Mouse (Mus musculus) kidney, postnatal 0 days (tissue): ENCODE results near the gene Hdgf. TPM values are rescaled to one million over a fixed set of nuclear protein-coding genes. Genes with fewer than 3 reads are reported as not detected.

Experiments
- ATAC-seq: fragments of 200-750 bp; cut with Nextera tagmentation; replicated peaks from 2 replicates; pipeline ENCODE4 v1.8.0; 2017; ENCODE audit warnings: low read depth, moderate number of reproducible peaks, moderate TSS enrichment, moderate library complexity; ENCODE audit not compliant: low FRiP score
- DNase-seq: peaks from one replicate; pipeline ENCODE4 v3.0.0-alpha.2; 2016; ENCODE audit warnings: low spot score
- H3K27ac ChIP-seq: fragments of 300-500 bp; sonication (generic); 2 replicates; pipeline ENCODE4 v1.5.1; 2014; ENCODE audit warnings: mild to moderate bottlenecking
- H3K27me3 ChIP-seq: fragments of 300-500 bp; sonication (generic); 2 replicates; pipeline ENCODE4 v1.6.1; 2014; ENCODE audit warnings: low read length, mixed read lengths; ENCODE audit not compliant: insufficient read depth
- H3K36me3 ChIP-seq: fragments of 300-500 bp; sonication (generic); 2 replicates; pipeline ENCODE4 v1.6.1; 2014; ENCODE audit warnings: low read length, mixed read lengths; ENCODE audit not compliant: insufficient read depth
- H3K4me1 ChIP-seq: fragments of 300-500 bp; sonication (generic); replicated peaks from 2 replicates; pipeline ENCODE4 v1.6.1; 2014; ENCODE audit warnings: antibody characterized with exemption, low read length, mixed read lengths; ENCODE audit not compliant: insufficient read depth
- H3K4me2 ChIP-seq: fragments of 300-500 bp; sonication (generic); 2 replicates; pipeline ENCODE4 v1.6.1; 2014; ENCODE audit warnings: mild to moderate bottlenecking, low read length, moderate library complexity, mixed read lengths
- H3K4me3 ChIP-seq: fragments of 300-500 bp; sonication (generic); replicated peaks from 2 replicates; pipeline ENCODE4 v1.5.1; 2014; ENCODE audit warnings: low read depth, low read length
- H3K9ac ChIP-seq: fragments of 300-500 bp; sonication (generic); 2 replicates; pipeline ENCODE4 v1.6.1; 2014; ENCODE audit warnings: low read depth, low read length
- H3K9me3 ChIP-seq: fragments of 300-500 bp; sonication (generic); replicated peaks from 2 replicates; pipeline ENCODE4 v1.6.1; 2016; ENCODE audit warnings: low read length, inconsistent platforms, mixed read lengths
- CTCF ChIP-seq: IDR thresholded peaks from 2 replicates; pipeline ENCODE4 v1.5.1; 2016; ENCODE audit warnings: antibody characterized with exemption, low read depth, mild to moderate bottlenecking, moderate library complexity
- WGBS: fragments of 180-500 bp; shearing (Covaris S2); extraction: QIAGEN DNeasy Blood & Tissue Kit; methylation state at CpG from one replicate; pipeline ENCODE4 v1.1.7; 2014; 5-methylcytosine and 5-hydroxymethylcytosine counted together
- polyA plus RNA-seq: library from polyadenylated mRNA; unstranded; fragments of >200 nt; fragmentation: Nextera tagmentation; extraction: Ambion mirVana; gene quantifications from 2 replicates; pipeline ENCODE4 v1.2.1, GENCODE M21; 2015

Gene Hdgf
- polyA plus RNA-seq, 1 experiment from 2014 or later, result 193 TPM

DNA sequence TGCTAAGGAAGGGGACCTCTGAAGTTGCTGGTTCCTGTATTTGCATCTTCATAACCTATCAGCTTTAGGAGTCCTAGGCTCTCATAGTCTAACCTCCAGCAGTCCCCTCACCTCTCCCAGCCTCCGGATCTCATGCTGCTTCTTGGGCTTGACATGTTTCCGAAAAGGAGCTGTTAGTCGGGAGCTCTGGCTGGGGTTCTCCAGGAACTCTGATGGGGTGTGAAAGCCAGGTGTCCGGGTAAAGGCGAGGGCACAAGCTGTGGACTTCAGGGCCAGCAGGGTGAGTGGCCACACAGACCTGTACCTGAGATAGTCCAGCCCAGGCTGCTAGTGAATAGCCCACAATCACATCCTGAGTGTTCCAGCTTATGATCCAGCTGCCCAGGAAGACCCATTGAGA is 21.3 kb downstream of the Hdgf start:
- H3K4me2 ChIP-seq, result no peak overlapping the region
- no peaks in the 10 kb centered on the region for H3K9me3 ChIP-seq
- 93% methylated on average over 5 of the region's 5 CpGs for WGBS
- no peak overlapping the region for H3K4me3 ChIP-seq
- H3K9ac ChIP-seq, result no peak overlapping the region
- peaks cover 40% of the 10 kb centered on the region for H3K36me3 ChIP-seq
- H3K27ac ChIP-seq, result no peak overlapping the region
- DNase-seq, result no peak
- no peak for ATAC-seq
- H3K27me3 ChIP-seq, result no peaks in the 10 kb centered on the region
- TF ChIP-seq CTCF, result no peak
- H3K4me1 ChIP-seq, result peaks cover 7% of the 10 kb centered on the region; the same call in 1 of the 2 replicates

- Histone ChIP-seq H3K9ac (peak overlapping the region; percentile 87), H3K36me3 (peaks cover 29% of the 10 kb centered on the region), H3K27me3 (no peaks in the 10 kb centered on the region), H3K4me2 (peak overlapping the region; percentile 84), H3K4me3 (peak overlapping the region; percentile 80), H3K27ac (peak overlapping the region; percentile 93), H3K4me1 (peaks cover 7% of the 10 kb centered on the region; the same call in 1 of the 2 replicates), H3K9me3 (no peaks in the 10 kb centered on the region)
- ATAC-seq, result peak; percentile 40
- WGBS, result 3% methylated on average over 26 of the region's 26 CpGs
- DNase-seq, result no peak
- no peak for TF ChIP-seq CTCF
Observed at GRCm38 (mm10) chr3:87929341-87930077, 23.4 kb downstream of the Hdgf start.

DNA sequence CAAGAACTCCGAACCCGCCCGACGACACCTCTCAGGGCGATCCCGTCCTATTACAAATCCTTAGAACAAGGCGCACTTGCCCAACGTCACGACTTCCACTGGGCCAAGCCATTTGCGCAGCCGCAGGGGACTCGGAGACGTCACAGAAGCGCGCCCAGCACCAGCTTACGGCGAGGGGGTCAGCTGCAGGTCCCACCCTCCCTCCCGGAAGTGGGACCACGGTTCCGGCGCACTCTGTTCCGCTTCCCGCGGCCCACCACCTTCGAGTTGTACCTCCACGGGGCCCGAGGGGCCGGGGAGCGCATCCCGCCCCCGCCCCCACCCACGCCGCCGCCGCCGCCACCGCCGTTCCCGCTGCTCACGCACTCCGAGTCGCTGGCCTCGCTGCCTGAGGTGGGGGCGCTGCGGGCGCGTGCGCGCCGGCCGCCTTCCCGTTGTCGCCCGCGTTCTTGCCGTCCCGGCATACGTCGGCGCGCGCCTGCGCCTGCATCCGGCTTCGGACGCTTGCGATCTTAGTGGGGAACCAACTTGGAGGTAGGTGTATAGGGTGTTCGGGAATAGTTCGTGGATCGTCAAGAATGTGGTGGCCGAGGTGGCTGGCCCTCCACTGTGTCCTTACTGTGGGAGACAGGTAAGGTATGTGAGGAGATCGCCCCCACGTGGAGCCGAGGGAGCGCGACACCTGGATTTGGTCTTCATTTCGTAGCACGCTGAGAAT is 24.1 kb downstream of the Hdgf start, which contains the start of the genes Isg20l2 and Rrnad1:
Gene Isg20l2, plus strand, starts transcription at position 237 of the 718 bp plus-strand sequence.
Gene Rrnad1, minus strand, starts transcription at position 640 of the 718 bp plus-strand sequence.
- peak within 1 kb of the TSS; percentile 84 for H3K4me2 ChIP-seq
- peak within 1 kb of the TSS; percentile 80 for H3K4me3 ChIP-seq
- H3K27ac ChIP-seq, result peak within 1 kb of the TSS; percentile 93
- peak within 1 kb of the TSS; percentile 87 for H3K9ac ChIP-seq
- no peaks in the 10 kb centered on the region for H3K27me3 ChIP-seq
- peaks cover 7% of the 10 kb centered on the region; the same call in 1 of the 2 replicates for H3K4me1 ChIP-seq
- ATAC-seq (peak; percentile 97), DNase-seq (peak; percentile 98)
- peaks cover 27% of the 10 kb centered on the region for H3K36me3 ChIP-seq
- WGBS, result under 1% methylated on average over 53 of the region's 78 CpGs
- no peaks in the 10 kb centered on the region for H3K9me3 ChIP-seq
- TF ChIP-seq CTCF, result peak; percentile 84

GRCm38 (mm10) chr3:87934026-87934425 is 27.9 kb downstream of the Hdgf start:
- Histone ChIP-seq H3K36me3 (peaks cover 31% of the 10 kb centered on the region), H3K27me3 (no peaks in the 10 kb centered on the region)
- 79% methylated on average over 5 of the region's 5 CpGs for WGBS

DNA sequence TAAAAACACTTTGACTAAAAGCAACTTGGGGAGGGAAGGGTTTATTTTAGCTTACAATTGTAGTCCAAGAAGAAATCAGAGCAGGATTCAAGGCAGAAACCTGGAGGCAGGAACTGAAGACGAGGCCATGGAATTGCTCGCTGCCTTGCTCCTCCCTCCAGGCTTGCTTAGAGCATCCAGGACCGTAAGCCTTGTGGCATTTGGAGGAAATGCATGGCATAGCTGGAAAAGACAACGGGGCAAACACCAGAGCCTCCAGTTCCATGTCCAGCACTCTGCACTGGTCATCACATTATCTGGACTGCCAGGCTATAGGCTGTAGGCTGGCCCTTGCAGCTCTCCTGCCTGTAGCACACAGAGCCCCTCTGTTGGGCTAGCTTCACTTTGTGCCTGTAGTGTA is 28.4 kb downstream of the Hdgf start:
- no peak for TF ChIP-seq CTCF
- ATAC-seq (no peak), DNase-seq (no peak)
- no peak overlapping the region for H3K9ac ChIP-seq
- peaks cover 7% of the 10 kb centered on the region; the same call in 1 of the 2 replicates for H3K4me1 ChIP-seq
- H3K27ac ChIP-seq, result no peak overlapping the region; the same call in 1 of the 2 replicates
- H3K4me3 ChIP-seq, result no peak overlapping the region
- H3K9me3 ChIP-seq, result no peaks in the 10 kb centered on the region
- WGBS, result 58% methylated on average over 4 of the region's 4 CpGs
- H3K27me3 ChIP-seq, result no peaks in the 10 kb centered on the region
- peaks cover 36% of the 10 kb centered on the region for H3K36me3 ChIP-seq
- H3K4me2 ChIP-seq, result no peak overlapping the region

More at GRCm38 (mm10) chr3:87934026-87934425, 27.9 kb downstream of the Hdgf start:
- ATAC-seq, result no peak
- Histone ChIP-seq H3K9ac (no peak overlapping the region), H3K9me3 (no peaks in the 10 kb centered on the region), H3K4me1 (peaks cover 7% of the 10 kb centered on the region; the same call in 1 of the 2 replicates), H3K4me3 (no peak overlapping the region), H3K4me2 (no peak overlapping the region), H3K27ac (no peak overlapping the region)
- no peak for TF ChIP-seq CTCF
- no peak for DNase-seq

DNA sequence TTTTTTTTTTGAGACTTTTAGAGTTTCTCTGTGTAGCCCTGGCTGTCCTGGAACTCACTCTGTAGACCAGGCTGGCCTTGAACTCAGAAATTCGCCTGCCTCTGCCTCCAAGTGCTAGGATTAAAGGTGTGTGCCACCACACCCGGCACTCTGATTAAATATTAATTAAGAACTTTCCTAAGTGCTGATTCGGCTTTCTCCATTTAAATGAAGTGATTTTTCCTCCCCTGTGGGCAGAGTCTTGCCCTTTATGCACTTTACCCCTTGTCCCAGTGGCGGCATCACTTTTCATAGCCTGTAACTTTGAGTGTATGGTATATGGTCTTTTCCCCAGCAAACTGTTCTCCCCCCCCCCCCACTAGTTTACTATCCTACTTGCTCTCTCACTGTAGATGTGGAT is 29.1 kb downstream of the Hdgf start:
- no peak for TF ChIP-seq CTCF
- Histone ChIP-seq H3K4me2 (no peak overlapping the region), H3K4me1 (peaks cover 7% of the 10 kb centered on the region; the same call in 1 of the 2 replicates), H3K9me3 (no peaks in the 10 kb centered on the region), H3K9ac (no peak overlapping the region), H3K4me3 (no peak overlapping the region), H3K36me3 (peaks cover 43% of the 10 kb centered on the region), H3K27ac (no peak overlapping the region), H3K27me3 (no peaks in the 10 kb centered on the region)
- WGBS, result 71% methylated on average over 4 of the region's 4 CpGs
- ATAC-seq (0 out of 2 replicates have a peak, but pooled peaks have one; percentile 16), DNase-seq (no peak)
